Mouse (Mus musculus) heart, postnatal 14 days (tissue): Measurements from ENCODE around the gene Med19. TPM values are rescaled to one million over a fixed set of nuclear protein-coding genes. Genes with fewer than 3 reads are reported as not detected.

Experiments
- total RNA-seq, 2 experiments: library from RNA; stranded (reverse); gene quantifications; 2 replicates each; pipeline ENCODE4 v1.2.3; 2021

Med19 gene
- total RNA-seq, 2 experiments from 2014 or later, result 13.9 to 15.0 TPM

Other genes starting within 250 kb of the Med19 start
- 10 to 100 TPM; 56.4 to 57.8 TPM for gene Tfpi, start 201.6 kb upstream of the Med19 start, total RNA-seq
- 100 to 1,000 TPM in 1 of 2 experiments, 10 to 100 TPM in 1; 92.4 to 107 TPM for gene Ctnnd1, start 27.6 kb upstream of the Med19 start, total RNA-seq
- not detected for gene Btbd18, start 19.3 kb upstream of the Med19 start, total RNA-seq
- 10 to 100 TPM; 31.4 to 32.8 TPM for gene Selenoh, start 7.6 kb upstream of the Med19 start, total RNA-seq
- gene Gm28635, start 361 bp upstream of the Med19 start, total RNA-seq, result 10 to 100 TPM in 1 of 2 experiments, 1 to 10 TPM in 1; 4.3 to 11.7 TPM
- gene Tmx2, start 738 bp downstream of the Med19 start, total RNA-seq, result 100 to 1,000 TPM; 109 to 113 TPM
- gene Zdhhc5, start 36.8 kb downstream of the Med19 start, total RNA-seq, result 10 to 100 TPM; 57.7 to 62.4 TPM
- gene Clp1, start 48.9 kb downstream of the Med19 start, total RNA-seq, result 1 to 10 TPM; 4.9 to 5.8 TPM
- gene Ypel4, start 55.7 kb downstream of the Med19 start, total RNA-seq, result 1 to 10 TPM in 1 of 2 experiments, under 1 TPM in 1; 0.93 to 1.3 TPM
- gene Gm19426, start 65.3 kb downstream of the Med19 start, total RNA-seq, result 1 to 10 TPM; 1.6 to 2.2 TPM
- gene Serping1, start 97.0 kb downstream of the Med19 start, total RNA-seq, result 10 to 100 TPM; 58.8 to 72.1 TPM
- 10 to 100 TPM; 67.6 to 87.8 TPM for gene Ube2l6, start 120.4 kb downstream of the Med19 start, total RNA-seq
- gene Smtnl1, start 144.2 kb downstream of the Med19 start, total RNA-seq, result under 1 TPM in 1 of 2 experiments, not detected in 1; 0.14 TPM
- gene Timm10, start 148.6 kb downstream of the Med19 start, total RNA-seq, result 100 to 1,000 TPM in 1 of 2 experiments, 10 to 100 TPM in 1; 78.1 to 101 TPM
- gene Slc43a1, start 160.4 kb downstream of the Med19 start, total RNA-seq, result 1 to 10 TPM; 2.9 to 3.6 TPM
- 1 to 10 TPM; 4.7 to 4.9 TPM for gene Rtn4rl2, start 208.3 kb downstream of the Med19 start, total RNA-seq